ENCODE assay signal across 14 mouse cellular contexts in genomic region chr4:134097015-134097608, GRCm38 (mm10). TPM values are rescaled to one million over a fixed set of nuclear protein-coding genes. Genes with fewer than 3 reads are reported as not detected.
DNase-seq lines count a peak whose midpoint lies in the region; ATAC-seq and TF ChIP-seq lines count a peak whose summit lies in the region.
"Had no signal": no experiment of that assay in that cellular context is flagged by ENCODE, and none has a peak within 500 bp of the region (broad histone marks: within the 10 kb centered on the region; RNA-seq: fewer than 3 reads in every experiment).

No protein-coding gene starts in this region.

- no peak overlapping the region for H3K4me3 ChIP-seq in heart, postnatal 0 days (ENCODE audit: low read depth, low read length)
- no peak overlapping the region for H3K4me3 ChIP-seq in liver, embryonic 13.5 days (replicated peaks)
- no peak overlapping the region for H3K4me3 ChIP-seq in small intestine, adult 2 months (ENCODE audit: low read depth, low read length)
- no peak overlapping the region for H3K4me3 ChIP-seq in midbrain, embryonic 16.5 days (ENCODE audit: low read depth, low read length)
- H3K4me3 ChIP-seq: heart, embryonic 15.5 days; kidney, embryonic 15.5 days; megakaryocyte, embryonic 14.5 days had no signal

- no peak overlapping the region for H3K9ac ChIP-seq in heart, postnatal 0 days (replicated peaks; ENCODE audit: low read depth, low read length)
- no peak overlapping the region for H3K9ac ChIP-seq in liver, embryonic 13.5 days
- H3K9ac ChIP-seq in midbrain, embryonic 16.5 days (ENCODE audit: low read depth, low read length), result no peak overlapping the region
- H3K9ac ChIP-seq: heart, embryonic 15.5 days; kidney, embryonic 15.5 days had no signal

- ATAC-seq in heart, postnatal 0 days (ENCODE audit: insufficient read depth, low read depth), result no peak
- no peak for ATAC-seq in liver, embryonic 13.5 days (ENCODE audit: low read depth)
- no peak for ATAC-seq in midbrain, embryonic 16.5 days

- no peak for TF ChIP-seq CTCF in heart, postnatal 0 days (IDR thresholded peaks at IDR 0.05; ENCODE audit: low read depth)
- no peak for TF ChIP-seq CTCF in small intestine, adult 2 months (IDR thresholded peaks at IDR 0.05; ENCODE audit: extremely low read depth, insufficient read length, insufficient replicate concordance, low read depth, low read length)

- intact Hi-C loops in heart, postnatal 14 days (cut with DNase I), result no loop called here

- H3K4me1 ChIP-seq in heart, postnatal 0 days (ENCODE audit: control insufficient read depth, insufficient read depth), result no peaks in the 10 kb centered on the region
- 0 out of 2 replicates have a peak, but pooled peaks cover 4% of the 10 kb centered on the region for H3K4me1 ChIP-seq in liver, embryonic 13.5 days (replicated peaks)
- H3K4me1 ChIP-seq in small intestine, adult 2 months (ENCODE audit: control insufficient read depth, insufficient read depth, insufficient read length, low read length), result peaks cover 3% of the 10 kb centered on the region; the same call in 1 of the 2 replicates
- H3K4me1 ChIP-seq in midbrain, embryonic 16.5 days (ENCODE audit: control insufficient read depth, insufficient read depth, low read length), result no peaks in the 10 kb centered on the region

- H3K4me2 ChIP-seq in heart, postnatal 0 days (ENCODE audit: low read depth, low read length), result no peak overlapping the region
- H3K4me2 ChIP-seq in liver, embryonic 13.5 days, result no peak overlapping the region
- H3K4me2 ChIP-seq in midbrain, embryonic 16.5 days (ENCODE audit: low read length), result no peak overlapping the region
- H3K4me2 ChIP-seq: heart, embryonic 15.5 days; kidney, embryonic 15.5 days had no signal

- TF ChIP-seq POLR2A in small intestine, adult 2 months (IDR thresholded peaks at IDR 0.05; ENCODE audit: low read depth, low read length), result no peak

- no peaks in the 10 kb centered on the region for H3K36me3 ChIP-seq in heart, postnatal 0 days (replicated peaks; ENCODE audit: control insufficient read depth, insufficient read depth, low read length)
- H3K36me3 ChIP-seq in liver, embryonic 13.5 days, result no peaks in the 10 kb centered on the region
- peaks cover 9% of the 10 kb centered on the region for H3K36me3 ChIP-seq in small intestine, adult 2 months (ENCODE audit: control insufficient read depth, insufficient read depth, low read length)
- no peaks in the 10 kb centered on the region for H3K36me3 ChIP-seq in midbrain, embryonic 16.5 days (ENCODE audit: control insufficient read depth, insufficient read depth, low read length)
- H3K36me3 ChIP-seq: heart, embryonic 15.5 days; kidney, embryonic 15.5 days had no signal

- 69% methylated on average over 5 of the region's 5 CpGs for WGBS in heart, postnatal 0 days
- 28% methylated on average over 5 of the region's 5 CpGs for WGBS in liver, embryonic 13.5 days (ENCODE audit: insufficient replicate concordance)
- 38% methylated on average over 5 of the region's 5 CpGs for WGBS in small intestine, adult 2 months
- WGBS in midbrain, embryonic 16.5 days, result 79% methylated on average over 5 of the region's 5 CpGs

- peak overlapping the region; percentile 7; the same call in 1 of the 2 replicates for H3K27ac ChIP-seq in heart, postnatal 0 days (ENCODE audit: low read depth)
- H3K27ac ChIP-seq in liver, embryonic 13.5 days, result peak overlapping the region; percentile 14
- peak overlapping the region; percentile 75 for H3K27ac ChIP-seq in small intestine, adult 2 months (ENCODE audit: insufficient read depth, low read depth, low read length)
- H3K27ac ChIP-seq in midbrain, embryonic 16.5 days (ENCODE audit: low read length), result no peak overlapping the region
- H3K27ac ChIP-seq: heart, embryonic 15.5 days; kidney, embryonic 15.5 days had no signal

- no peak for DNase-seq in heart, postnatal 0 days (ENCODE audit: low spot score)
- DNase-seq in heart, postnatal 14 days, result no peak
- peak; percentile 83 for DNase-seq in CD4-positive, CD25-positive, alpha-beta regulatory T cell, adult 2 months (ENCODE audit: low read depth, low spot score)
- DNase-seq in liver, embryonic 13.5 days, result no peak
- DNase-seq in kidney, postnatal 36 days, result no peak
- no peak for DNase-seq in MN1 (ENCODE audit: low spot score)
- DNase-seq: cerebellum, adult 11 months had no signal

- no peaks in the 10 kb centered on the region for H3K9me3 ChIP-seq in heart, postnatal 0 days (replicated peaks; ENCODE audit: control insufficient read depth, low read length)
- H3K9me3 ChIP-seq in liver, embryonic 13.5 days (replicated peaks), result no peaks in the 10 kb centered on the region
- H3K9me3 ChIP-seq in midbrain, embryonic 16.5 days (replicated peaks; ENCODE audit: control insufficient read depth, low read length, poor library complexity, severe bottlenecking), result no peaks in the 10 kb centered on the region
- H3K9me3 ChIP-seq: heart, embryonic 15.5 days; kidney, embryonic 15.5 days; megakaryocyte, embryonic 14.5 days had no signal

- no peak for TF ChIP-seq EP300 in heart, postnatal 0 days (IDR thresholded peaks at IDR 0.05; ENCODE audit: low read depth)

- no peaks in the 10 kb centered on the region for H3K27me3 ChIP-seq in heart, postnatal 0 days (ENCODE audit: control insufficient read depth, insufficient read depth, low read length)
- H3K27me3 ChIP-seq in liver, embryonic 13.5 days, result no peaks in the 10 kb centered on the region
- H3K27me3 ChIP-seq in small intestine, adult 2 months (ENCODE audit: control insufficient read depth, insufficient read depth, low read length), result no peaks in the 10 kb centered on the region
- no peaks in the 10 kb centered on the region for H3K27me3 ChIP-seq in midbrain, embryonic 16.5 days (ENCODE audit: control insufficient read depth, insufficient read depth, low read depth, low read length)
- H3K27me3 ChIP-seq: heart, embryonic 15.5 days; kidney, embryonic 15.5 days; megakaryocyte, embryonic 14.5 days had no signal

RNA-seq across cellular contexts. Expression of gene Cd52, which starts 2.2 kb away (rescaled TPM):
- 10.5 TPM in 1 of 2 replicates, not detected in the other for total RNA-seq in heart, postnatal 0 days (2014; rRNA removed; ENCODE audit: low replicate concordance)
- 9.3 and 10.5 TPM in 2 replicates for polyA plus RNA-seq in heart, postnatal 0 days (2015; fragmentation: Nextera tagmentation; extraction: Ambion mirVana)
- total RNA-seq in heart, postnatal 14 days (2021), result 10 to 100 TPM in 1 of 2 experiments, 1 to 10 TPM in 1; 3.5 to 10.3 TPM
- 24.6 and 27.7 TPM in 2 replicates for polyA plus RNA-seq in liver, embryonic 13.5 days (2015; fragmentation: Nextera tagmentation; extraction: Ambion mirVana)
- polyA plus RNA-seq in small intestine, adult 2 months (2012; rRNA removed), result 21.7 and 35.1 TPM in 2 replicates
- polyA plus RNA-seq in midbrain, embryonic 16.5 days (2015; fragmentation: Nextera tagmentation; extraction: Ambion mirVana), result 0.92 and 2.1 TPM in 2 replicates

RNA-seq across cellular contexts. Expression of gene Ubxn11, which starts 5.3 kb away (rescaled TPM):
- total RNA-seq in heart, postnatal 0 days (2014; rRNA removed; ENCODE audit: low replicate concordance), result not detected in 2 replicates
- 0.97 and 1.2 TPM in 2 replicates for polyA plus RNA-seq in heart, postnatal 0 days (2015; fragmentation: Nextera tagmentation; extraction: Ambion mirVana)
- total RNA-seq in heart, postnatal 14 days (2021), result 1 to 10 TPM; 1.4 to 1.7 TPM
- 1.7 and 2.3 TPM in 2 replicates for polyA plus RNA-seq in liver, embryonic 13.5 days (2015; fragmentation: Nextera tagmentation; extraction: Ambion mirVana)
- polyA plus RNA-seq in small intestine, adult 2 months (2012; rRNA removed), result 2.8 and 4.5 TPM in 2 replicates
- polyA plus RNA-seq in midbrain, embryonic 16.5 days (2015; fragmentation: Nextera tagmentation; extraction: Ambion mirVana), result 18.4 and 19.0 TPM in 2 replicates

RNA-seq across cellular contexts. Expression of gene Sh3bgrl3, which starts 31.5 kb away (rescaled TPM):
- total RNA-seq in heart, postnatal 0 days (2014; rRNA removed; ENCODE audit: low replicate concordance), result 49.7 and 67.6 TPM in 2 replicates
- polyA plus RNA-seq in heart, postnatal 0 days (2015; fragmentation: Nextera tagmentation; extraction: Ambion mirVana), result 140 and 150 TPM in 2 replicates
- total RNA-seq in heart, postnatal 14 days (2021), result 10 to 100 TPM; 47.4 to 51.4 TPM
- polyA plus RNA-seq in liver, embryonic 13.5 days (2015; fragmentation: Nextera tagmentation; extraction: Ambion mirVana), result 158 and 171 TPM in 2 replicates
- polyA plus RNA-seq in small intestine, adult 2 months (2012; rRNA removed), result 453 and 911 TPM in 2 replicates
- polyA plus RNA-seq in midbrain, embryonic 16.5 days (2015; fragmentation: Nextera tagmentation; extraction: Ambion mirVana), result 421 and 430 TPM in 2 replicates

RNA-seq across cellular contexts. Expression of gene Crybg2, which starts 36.5 kb away (rescaled TPM):
- total RNA-seq in heart, postnatal 0 days (2014; rRNA removed; ENCODE audit: low replicate concordance), result 0.08 and 6.6 TPM in 2 replicates
- polyA plus RNA-seq in heart, postnatal 0 days (2015; fragmentation: Nextera tagmentation; extraction: Ambion mirVana), result 0.11 TPM in 1 of 2 replicates, not detected in the other
- total RNA-seq in heart, postnatal 14 days (2021), result under 1 TPM in 1 of 2 experiments, not detected in 1; 0.24 TPM
- polyA plus RNA-seq in liver, embryonic 13.5 days (2015; fragmentation: Nextera tagmentation; extraction: Ambion mirVana), result 0.22 and 0.25 TPM in 2 replicates
- 57.7 and 92.5 TPM in 2 replicates for polyA plus RNA-seq in small intestine, adult 2 months (2012; rRNA removed)
- 3.8 and 6.6 TPM in 2 replicates for polyA plus RNA-seq in midbrain, embryonic 16.5 days (2015; fragmentation: Nextera tagmentation; extraction: Ambion mirVana)

RNA-seq across cellular contexts. Expression of gene Zfp683, which starts 43.5 kb away (rescaled TPM):
- not detected in 2 replicates for total RNA-seq in heart, postnatal 0 days (2014; rRNA removed; ENCODE audit: low replicate concordance)
- not detected in 2 replicates for polyA plus RNA-seq in heart, postnatal 0 days (2015; fragmentation: Nextera tagmentation; extraction: Ambion mirVana)
- not detected for total RNA-seq in heart, postnatal 14 days (2021)
- not detected in 2 replicates for polyA plus RNA-seq in liver, embryonic 13.5 days (2015; fragmentation: Nextera tagmentation; extraction: Ambion mirVana)
- polyA plus RNA-seq in small intestine, adult 2 months (2012; rRNA removed), result 0.24 and 1.3 TPM in 2 replicates
- polyA plus RNA-seq in midbrain, embryonic 16.5 days (2015; fragmentation: Nextera tagmentation; extraction: Ambion mirVana), result not detected in 2 replicates
- total RNA-seq: left cerebral cortex, postnatal 25 days had no signal
- polyA plus RNA-seq: embryonic facial prominence, embryonic 14.5 days; heart, embryonic 15.5 days; kidney, embryonic 15.5 days had no signal
